Mouse (Mus musculus): ENCODE results near the gene Irf9.

The Irf9 gene

DNA sequence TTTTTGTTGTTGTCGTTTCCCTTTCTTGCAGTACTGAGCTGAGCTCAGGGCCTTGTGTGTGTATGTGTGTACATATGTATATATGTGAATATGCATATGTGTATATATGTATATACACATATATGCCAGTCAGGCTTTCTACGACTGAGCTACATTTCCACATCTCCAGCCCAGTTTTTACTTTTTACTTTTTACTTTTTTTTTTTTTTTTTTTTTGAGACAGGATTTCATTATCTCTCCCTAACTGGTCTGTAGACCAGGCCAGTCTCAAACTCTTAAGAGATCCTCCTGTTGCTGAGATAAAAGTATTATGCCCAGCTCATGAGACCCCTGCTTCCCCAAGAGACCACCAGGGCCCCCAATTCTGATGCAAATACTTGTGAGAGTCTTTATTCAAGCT, 13.5 kb downstream of the Irf9 start:
- no peak for DNase-seq

- DNase-seq: peak; percentile 75
Measured at GRCm38 (mm10) chr14:55617822-55618221, 14.5 kb downstream of the Irf9 start, which contains the start of gene Rec8. TSS of gene Rec8 (plus strand) at chr14:55618037.

GRCm38 (mm10) chr14:55618486-55619195, 15.3 kb downstream of the Irf9 start:
- peak; percentile 75 for DNase-seq

DNA sequence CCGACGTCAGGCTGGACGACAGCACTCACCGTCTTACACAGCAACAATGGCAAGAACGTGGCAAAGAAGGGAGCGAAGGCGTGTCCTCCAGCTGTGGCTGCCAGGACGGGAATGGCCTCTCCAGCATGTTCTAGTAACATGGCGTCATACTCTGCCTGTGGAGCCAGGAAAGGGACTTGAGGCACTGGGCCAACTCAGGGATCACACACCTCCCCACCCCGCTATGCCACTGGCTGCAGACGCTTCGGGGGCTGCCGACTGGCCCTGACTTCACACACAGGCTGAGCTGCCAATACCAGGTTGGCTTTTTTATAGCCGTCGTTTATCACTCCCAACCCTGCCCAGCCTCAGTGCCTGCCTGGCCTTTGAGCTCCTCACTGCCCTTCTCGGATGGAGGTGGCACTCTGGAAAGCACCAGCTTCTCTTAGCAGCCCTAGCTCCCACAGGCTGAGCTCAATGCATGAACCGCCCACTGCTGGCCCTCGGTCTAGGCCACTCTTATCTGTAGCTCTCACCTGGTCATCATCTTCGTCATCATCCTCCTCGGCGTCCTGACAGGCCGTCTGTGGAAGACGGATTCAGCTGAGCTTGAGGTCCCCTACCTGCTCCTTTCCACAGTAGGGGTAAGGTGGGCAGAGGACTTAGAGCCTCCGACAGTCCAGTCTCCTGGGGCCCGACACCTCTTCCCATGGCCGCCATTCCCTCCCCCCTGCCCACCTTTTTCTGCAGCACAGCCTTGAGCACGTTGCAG, 24.9 kb downstream of the Irf9 start:
- DNase-seq: peak; percentile 29

GRCm38 (mm10) chr14:55629312-55629711, 25.9 kb downstream of the Irf9 start:
- DNase-seq: peak; percentile 68

DNA sequence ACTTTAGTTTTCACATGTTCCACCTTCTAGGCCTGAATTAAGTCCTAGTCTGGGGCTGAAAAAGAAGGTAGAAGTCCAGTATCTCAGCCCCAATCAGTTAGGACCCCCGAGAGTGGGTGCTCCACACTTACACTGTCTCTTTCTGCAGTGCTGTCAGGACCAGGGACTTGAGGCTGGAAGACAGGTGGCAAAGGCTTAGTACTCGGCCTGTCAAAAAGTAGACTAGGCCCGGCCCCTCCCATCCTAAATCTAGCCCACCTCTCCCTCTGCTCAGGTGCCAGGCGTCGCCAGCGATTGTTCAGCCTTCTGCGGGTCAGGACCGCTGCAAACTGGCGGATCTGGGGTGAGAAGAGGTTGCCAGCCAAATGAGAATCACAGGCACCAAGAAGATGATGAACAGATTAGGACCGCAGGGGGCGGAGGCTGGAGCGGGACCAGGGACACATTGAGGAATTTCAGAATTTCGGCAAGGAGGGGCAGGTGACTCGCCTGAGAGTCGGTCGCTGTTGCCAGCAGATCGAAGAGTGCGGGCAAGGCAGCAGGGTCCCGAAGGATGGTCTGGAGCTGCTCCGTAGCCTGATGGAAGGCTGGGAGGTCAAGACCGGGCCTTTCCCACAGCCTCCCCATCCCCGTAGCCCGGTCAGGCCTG, 31.6 kb downstream of the Irf9 start:
- DNase-seq: peak; percentile 34

DNA sequence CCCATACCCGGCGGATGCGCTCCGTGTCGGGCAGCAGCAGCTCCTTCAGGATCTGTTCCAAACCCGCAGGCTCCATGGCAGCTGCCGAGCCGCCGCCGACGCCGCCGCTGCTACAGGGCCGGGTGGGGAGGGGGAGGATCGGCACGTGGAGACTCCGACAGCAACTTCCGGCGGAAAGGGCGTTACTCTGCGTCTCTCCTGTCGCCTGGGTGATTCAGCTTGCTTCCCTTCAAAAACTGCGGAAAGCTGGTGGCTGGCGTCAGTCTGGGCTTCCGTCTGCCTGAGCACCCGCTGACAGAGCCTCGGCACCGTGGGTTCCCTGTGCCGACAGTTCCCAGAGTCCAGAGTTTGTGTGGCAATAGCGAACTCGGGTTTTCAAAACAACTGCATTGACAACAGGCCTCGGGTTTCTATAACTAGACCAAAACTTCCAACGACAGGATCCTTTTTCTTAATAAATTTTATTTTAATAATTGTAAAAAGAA, 32.2 kb downstream of the Irf9 start, which contains the start of gene Ipo4:
Gene Ipo4, minus strand, starts transcription at position 435 of the 485 bp plus-strand sequence.
- peak; percentile 84 for DNase-seq

GRCm38 (mm10) chr14:55637795-55638194, 34.4 kb downstream of the Irf9 start, which contains the start of gene Gm49378:
TSS of gene Gm49378 (minus strand) at chr14:55637895.
- DNase-seq: no peak

DNA sequence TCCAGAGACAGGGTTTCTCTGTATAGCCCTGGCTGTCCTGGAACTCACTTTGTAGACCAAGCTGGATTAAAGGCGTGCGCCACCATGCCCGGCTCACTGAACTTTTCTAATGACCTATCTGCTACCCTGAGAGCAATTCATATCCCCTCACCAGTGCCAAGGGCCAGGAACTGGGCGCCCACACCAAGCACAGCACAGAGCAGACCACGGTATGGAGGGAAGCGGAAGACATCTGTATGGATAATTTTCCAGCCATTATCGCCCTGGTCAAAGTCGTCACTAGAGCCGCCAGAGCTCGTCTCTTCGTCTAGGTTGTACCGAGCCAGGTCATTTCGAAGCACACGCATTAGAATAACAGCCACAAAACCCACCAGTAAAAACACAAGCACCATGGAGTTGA, 37.4 kb downstream of the Irf9 start:
- DNase-seq: no peak

DNA sequence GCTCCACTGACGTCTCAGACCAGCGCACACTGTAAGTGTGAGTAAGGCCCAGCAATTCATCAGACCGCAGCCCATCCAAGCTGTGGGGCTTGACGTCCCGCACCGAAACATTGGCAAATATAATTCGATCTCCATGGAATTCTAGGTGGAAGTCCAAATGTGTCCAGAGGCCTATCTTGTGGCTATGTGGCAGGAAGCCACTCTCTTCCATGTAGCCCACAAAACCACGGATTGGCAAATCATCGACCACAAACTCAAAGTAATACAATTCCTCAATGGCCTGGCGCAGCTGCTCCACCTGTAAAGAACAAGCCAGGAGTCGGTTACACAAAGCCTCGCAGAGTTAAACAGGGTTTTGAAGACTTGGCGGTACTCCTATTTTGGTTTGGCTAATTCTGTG, 37.9 kb downstream of the Irf9 start:
- DNase-seq: no peak

DNA sequence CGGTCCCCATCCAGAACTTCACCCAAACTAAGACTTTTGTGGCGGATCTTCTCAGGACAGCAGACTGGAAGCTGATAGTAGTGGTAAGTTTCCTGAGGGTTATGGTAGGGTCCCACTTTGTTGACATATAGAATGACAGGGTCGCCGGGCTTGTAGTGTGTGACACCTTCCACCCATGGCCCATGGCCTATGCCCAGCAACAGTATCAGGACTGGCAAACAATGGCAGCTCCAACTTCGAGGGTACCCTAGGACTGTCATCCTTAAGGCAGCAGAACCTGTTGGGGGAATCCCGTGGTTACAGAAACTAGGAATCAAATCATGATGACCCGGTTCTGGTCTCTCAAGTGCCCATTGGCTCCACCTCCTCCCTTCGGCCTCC, 39.3 kb downstream of the Irf9 start:
- DNase-seq: no peak

DNA sequence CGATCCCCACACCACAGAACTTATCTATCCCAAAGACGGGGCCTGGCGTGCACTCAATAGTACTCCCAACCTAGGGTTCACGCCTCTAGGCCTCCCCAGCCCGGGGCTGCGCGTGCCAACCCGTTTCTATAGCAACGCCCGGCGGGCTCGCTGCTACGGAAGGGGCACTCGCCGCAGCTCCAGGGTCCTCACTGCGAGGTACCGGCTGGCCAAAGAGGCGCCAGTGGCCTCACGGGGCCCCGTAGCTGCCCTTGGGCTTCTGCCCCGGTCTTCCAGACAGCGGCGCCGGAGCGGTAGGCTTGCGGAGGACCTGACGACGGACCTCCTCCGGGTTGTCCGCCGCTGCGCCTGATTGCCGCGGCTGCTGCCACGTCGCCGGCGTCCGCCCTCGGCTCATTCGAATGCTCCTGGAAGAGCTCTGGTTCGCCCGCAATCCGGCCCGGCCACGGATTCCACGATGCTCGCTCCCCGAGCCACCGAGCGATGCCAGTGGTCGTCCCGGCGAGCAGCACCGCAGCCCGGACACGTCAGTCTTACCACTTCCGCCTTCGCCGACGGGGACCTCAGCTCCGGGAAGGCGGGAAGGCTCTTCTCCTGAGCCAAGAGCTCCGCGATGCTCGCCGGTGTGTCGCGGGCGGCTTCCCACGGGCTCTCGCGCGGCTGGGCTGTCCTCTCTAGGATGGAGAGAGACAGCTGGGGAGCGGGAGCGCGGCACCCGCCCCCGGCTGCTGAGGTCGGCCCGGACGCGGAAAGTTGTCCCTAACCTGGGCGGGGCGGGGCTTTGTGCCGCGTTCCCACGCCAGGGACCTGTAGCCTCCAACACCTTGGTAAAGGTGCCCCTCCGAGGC, 39.9 kb downstream of the Irf9 start, which contains the start of gene Tm9sf1:
Gene Tm9sf1, minus strand, starts transcription at position 747 of the 848 bp plus-strand sequence.
- DNase-seq: peak; percentile 85

- DNase-seq: no peak
Measured at GRCm38 (mm10) chr14:55644261-55644888, 41.0 kb downstream of the Irf9 start.

DNA sequence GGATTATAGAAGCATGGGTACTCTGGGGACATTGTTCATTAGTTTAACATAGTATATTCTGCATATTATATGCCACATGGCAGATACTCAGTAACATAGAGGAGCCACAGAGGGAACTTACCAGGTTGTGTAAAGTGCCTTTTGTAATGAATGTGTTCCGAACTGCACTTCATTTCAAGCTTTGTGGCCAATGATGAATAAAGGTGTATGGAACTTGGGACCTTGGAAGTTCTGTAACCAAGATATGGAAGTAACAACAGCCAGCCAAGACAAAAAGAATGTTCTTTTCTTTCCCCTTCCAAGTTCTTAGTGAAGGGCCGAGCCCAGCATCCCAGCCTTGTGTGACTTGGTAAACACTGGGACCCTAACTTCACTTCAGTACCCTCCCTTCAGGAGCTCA, 46.5 kb downstream of the Irf9 start, which contains the start of gene Tssk4:
Gene Tssk4, plus strand, starts transcription at position 301 of the 400 bp plus-strand sequence.
- DNase-seq: no peak

GRCm38 (mm10) chr14:55651528-55651927, 48.2 kb downstream of the Irf9 start:
- no peak for DNase-seq

- DNase-seq: no peak
Measured at GRCm38 (mm10) chr14:55656935-55657334, 53.6 kb downstream of the Irf9 start.

DNA sequence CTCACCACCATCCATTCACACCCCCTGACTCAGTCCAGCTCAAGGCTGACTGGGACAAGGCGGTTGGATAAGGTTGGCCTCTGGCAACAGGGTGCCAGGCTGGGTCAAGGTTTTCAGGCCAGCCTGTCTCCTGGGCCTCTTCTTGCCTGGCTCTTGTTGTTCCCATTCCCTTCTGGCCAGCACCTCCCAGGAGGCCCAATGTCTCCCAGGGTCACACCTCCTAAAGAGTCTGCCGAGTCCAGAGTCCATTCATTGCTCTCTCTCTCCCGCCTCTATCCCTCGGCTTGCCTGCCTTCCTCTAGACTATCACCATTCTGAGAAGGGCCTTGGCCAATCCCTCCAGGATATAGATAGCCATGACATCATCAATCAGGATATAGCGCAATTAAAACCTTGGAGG, 54.6 kb downstream of the Irf9 start:
- no peak for DNase-seq
